Mouse (Mus musculus): ENCODE measurements around the gene Adgrg5. TPM values are rescaled to one million over a fixed set of nuclear protein-coding genes. Genes with fewer than 3 reads are reported as not detected.
A peak's percentile ranks its signal among the peaks of the same experiment; 100 is the strongest.

Gene Adgrg5
- polyA plus RNA-seq, 1 experiment from 2014 or later, result 0.07 TPM

DNA sequence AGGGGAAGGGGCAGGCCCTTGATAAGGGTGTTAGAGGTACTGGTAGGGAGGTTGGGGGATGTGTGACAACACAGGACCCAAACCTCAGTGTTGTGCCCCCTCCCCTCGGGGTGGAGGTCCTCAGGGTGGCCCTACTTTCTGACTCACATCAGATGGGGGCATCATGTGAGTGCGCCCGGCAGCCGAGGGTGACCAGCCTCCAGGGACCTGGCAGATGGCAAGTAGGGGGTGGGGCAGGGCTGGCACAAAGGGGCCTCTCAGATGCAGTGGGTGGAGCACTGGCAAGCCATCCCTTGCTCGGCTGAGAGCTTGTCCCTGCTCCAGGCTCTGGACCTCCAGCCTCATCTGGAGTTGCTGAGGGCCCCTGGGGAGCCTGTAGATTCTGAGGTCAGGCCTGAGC, 63.2 kb downstream of the Adgrg5 start:
- H3K4me2 ChIP-seq, result no peak overlapping the region

DNA sequence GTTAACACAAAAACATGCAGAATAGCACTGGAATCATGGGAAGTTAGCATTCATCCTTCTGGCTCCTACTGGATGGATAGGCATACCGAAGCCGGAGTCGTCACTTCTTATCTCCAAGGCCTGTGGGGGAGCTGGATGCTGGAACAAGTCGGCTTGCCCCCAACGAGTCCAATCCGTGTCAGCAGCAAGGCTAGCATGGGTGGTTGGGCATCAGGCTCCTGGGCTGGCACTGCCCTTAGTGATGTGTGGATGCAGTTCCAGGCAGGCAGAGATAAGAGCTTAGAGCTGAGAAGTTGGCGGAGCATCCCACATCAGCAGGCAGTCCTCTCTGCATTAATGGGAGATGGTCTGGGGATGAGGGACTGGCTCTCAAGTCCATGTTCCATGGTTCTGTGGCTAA, 64.1 kb downstream of the Adgrg5 start:
- Histone ChIP-seq H3K27me3 (no peaks in the 10 kb centered on the region), H3K4me1 (peaks cover 44% of the 10 kb centered on the region), H3K4me3 (no peak overlapping the region), H3K36me3 (no peaks in the 10 kb centered on the region), H3K27ac (no peak overlapping the region), H3K4me2 (no peak overlapping the region), H3K9me3 (no peaks in the 10 kb centered on the region), H3K9ac (no peak overlapping the region)
- 84% methylated on average over 7 of the region's 7 CpGs for WGBS
- ATAC-seq (ENCODE audit: insufficient number of reproducible peaks, insufficient read depth, low FRiP score, low TSS enrichment, low read depth), result no peak

More for the DNA sequence above, 63.2 kb downstream of the Adgrg5 start:
- Histone ChIP-seq H3K9me3 (no peaks in the 10 kb centered on the region), H3K9ac (no peak overlapping the region), H3K27ac (no peak overlapping the region), H3K4me1 (peaks cover 36% of the 10 kb centered on the region), H3K36me3 (no peaks in the 10 kb centered on the region), H3K4me3 (no peak overlapping the region), H3K27me3 (no peaks in the 10 kb centered on the region)
- WGBS, result 56% methylated on average over 5 of the region's 5 CpGs
- no peak for ATAC-seq (ENCODE audit: insufficient number of reproducible peaks, insufficient read depth, low FRiP score, low TSS enrichment, low read depth)

DNA sequence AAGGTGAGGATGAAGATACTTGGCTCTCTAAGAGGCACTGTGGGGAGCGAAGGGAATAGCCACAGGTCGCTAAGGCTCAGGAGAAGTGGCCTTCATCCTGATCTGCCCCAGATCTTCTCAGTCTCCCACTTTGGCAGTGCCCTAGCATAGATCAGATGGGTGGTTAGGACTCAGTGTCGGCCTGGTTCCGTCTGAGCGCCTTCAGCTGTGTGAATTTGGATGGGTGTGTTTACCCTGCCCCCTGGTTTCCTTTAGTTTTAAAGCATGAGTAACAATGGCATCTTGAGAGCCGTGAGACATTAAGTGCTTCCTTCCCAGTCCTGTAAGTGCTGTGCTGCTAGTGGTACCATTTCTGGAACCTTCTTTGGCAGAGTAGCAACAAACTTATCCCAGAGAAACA, 65.1 kb downstream of the Adgrg5 start:
- 84% methylated on average over 6 of the region's 6 CpGs for WGBS
- no peak for ATAC-seq (ENCODE audit: insufficient number of reproducible peaks, insufficient read depth, low FRiP score, low TSS enrichment, low read depth)
- Histone ChIP-seq H3K27ac (no peak overlapping the region), H3K9me3 (no peaks in the 10 kb centered on the region), H3K4me3 (no peak overlapping the region), H3K4me1 (peaks cover 45% of the 10 kb centered on the region), H3K36me3 (no peaks in the 10 kb centered on the region), H3K27me3 (no peaks in the 10 kb centered on the region), H3K4me2 (no peak overlapping the region), H3K9ac (no peak overlapping the region)

DNA sequence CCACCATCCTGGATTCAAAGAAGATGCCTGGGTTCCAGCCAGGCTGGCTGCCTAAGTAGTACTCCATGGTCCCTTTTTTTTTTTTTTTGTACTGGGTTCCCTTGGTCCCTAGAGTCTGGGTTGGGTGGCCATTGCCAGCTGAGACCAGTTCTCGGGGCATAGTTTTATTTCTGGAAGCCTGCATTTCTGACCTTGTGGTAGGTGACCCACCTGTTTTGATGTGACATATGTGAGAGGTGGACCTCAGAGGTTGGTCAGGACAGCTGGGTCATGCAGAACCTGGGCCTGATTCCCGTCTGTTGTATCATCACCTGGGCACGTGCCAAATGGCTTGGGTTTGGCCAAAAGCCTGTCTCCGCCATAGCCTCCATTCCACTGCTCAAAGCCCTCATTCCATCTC, 66.2 kb downstream of the Adgrg5 start:
- ATAC-seq (ENCODE audit: insufficient number of reproducible peaks, insufficient read depth, low FRiP score, low TSS enrichment, low read depth), result no peak
- H3K4me1 ChIP-seq, result peaks cover 46% of the 10 kb centered on the region
- WGBS, result 89% methylated on average over 4 of the region's 4 CpGs
- H3K9me3 ChIP-seq, result no peaks in the 10 kb centered on the region
- H3K9ac ChIP-seq, result no peak overlapping the region
- H3K4me2 ChIP-seq, result no peak overlapping the region
- H3K4me3 ChIP-seq, result no peak overlapping the region
- H3K27ac ChIP-seq, result no peak overlapping the region
- no peaks in the 10 kb centered on the region for H3K27me3 ChIP-seq
- no peaks in the 10 kb centered on the region for H3K36me3 ChIP-seq

DNA sequence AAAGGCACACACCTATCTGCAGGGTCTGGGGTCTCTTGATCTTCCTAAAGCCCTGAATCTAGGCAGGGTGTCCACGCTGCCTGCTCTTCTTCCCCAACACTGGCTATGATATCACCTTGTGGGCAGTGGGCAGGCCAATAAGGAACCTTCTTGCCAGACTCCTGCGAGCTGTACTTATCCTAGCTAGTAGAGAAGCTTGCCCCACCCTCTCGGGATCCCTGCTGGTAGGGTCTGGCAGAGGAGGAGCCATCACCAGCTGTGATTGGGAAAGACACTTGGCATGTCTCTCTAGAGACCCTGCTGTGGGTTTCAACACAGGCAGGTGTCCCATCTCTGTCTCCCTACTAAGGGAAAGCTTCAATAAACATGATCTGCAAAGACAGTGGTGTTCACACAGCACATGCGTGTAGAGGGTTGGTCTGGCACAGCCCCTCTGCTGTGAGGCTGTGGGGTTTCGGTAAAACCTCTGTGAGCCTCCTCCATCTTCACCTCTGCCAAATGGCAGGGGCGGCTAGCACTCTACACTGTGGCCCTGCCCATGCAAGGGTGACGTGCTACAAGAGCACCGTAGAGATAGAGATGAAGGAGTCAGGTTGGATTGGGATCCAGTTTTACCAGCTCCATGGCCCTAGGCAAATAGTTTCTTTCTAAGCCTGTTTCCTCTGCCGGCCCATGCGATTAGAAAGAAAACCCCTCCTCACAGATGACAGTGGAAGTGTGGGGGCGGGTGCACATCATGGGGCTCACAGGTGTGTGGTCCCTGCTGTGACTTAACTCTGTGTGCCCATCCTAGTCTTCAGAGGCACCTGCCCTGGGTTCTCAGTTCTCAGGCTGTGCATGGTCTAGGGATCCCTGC, 67.3 kb downstream of the Adgrg5 start:
- H3K9ac ChIP-seq, result no peak overlapping the region
- H3K9me3 ChIP-seq, result no peaks in the 10 kb centered on the region
- no peaks in the 10 kb centered on the region for H3K27me3 ChIP-seq
- H3K4me2 ChIP-seq, result 0 out of 2 replicates have a peak overlapping the region, but pooled peaks have one; percentile 20
- H3K36me3 ChIP-seq, result no peaks in the 10 kb centered on the region
- peaks cover 47% of the 10 kb centered on the region for H3K4me1 ChIP-seq
- WGBS, result 49% methylated on average over 11 of the region's 11 CpGs
- H3K27ac ChIP-seq, result peak overlapping the region; percentile 71
- no peak overlapping the region for H3K4me3 ChIP-seq
- 0 out of 2 replicates have a peak, but pooled peaks have one; percentile 39 for ATAC-seq (ENCODE audit: insufficient number of reproducible peaks, insufficient read depth, low FRiP score, low TSS enrichment, low read depth)

DNA sequence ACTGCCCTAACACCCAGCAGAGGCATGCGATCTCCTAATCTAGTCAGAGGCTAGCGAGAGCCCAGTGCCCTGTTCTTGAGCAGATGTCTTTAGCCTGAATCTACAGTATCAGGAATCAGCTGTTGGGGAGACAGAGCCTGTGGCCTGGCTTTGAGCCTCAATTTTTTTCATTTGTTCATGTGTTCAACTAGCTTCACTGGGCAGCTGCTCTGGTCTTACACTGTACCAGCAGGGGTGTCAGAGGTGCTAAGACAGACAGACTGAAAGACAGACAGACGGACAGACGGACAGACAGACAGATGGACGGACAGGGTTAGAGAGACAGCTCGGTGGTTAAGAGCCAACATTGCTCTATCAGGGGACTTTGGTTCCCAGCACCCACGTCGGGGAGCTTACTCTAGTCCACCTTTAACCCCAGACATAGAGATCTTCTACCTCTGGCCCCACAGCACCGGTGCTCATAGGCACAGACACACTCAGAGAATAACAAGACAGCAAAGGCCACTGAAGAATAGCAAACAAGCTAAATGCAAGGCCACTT, 68.0 kb downstream of the Adgrg5 start:
- Histone ChIP-seq H3K27me3 (no peaks in the 10 kb centered on the region), H3K9me3 (no peaks in the 10 kb centered on the region), H3K27ac (0 out of 2 replicates have a peak overlapping the region, but pooled peaks have one; percentile 60), H3K36me3 (no peaks in the 10 kb centered on the region), H3K4me2 (0 out of 2 replicates have a peak overlapping the region, but pooled peaks have one; percentile 20), H3K4me3 (no peak overlapping the region), H3K4me1 (peaks cover 46% of the 10 kb centered on the region), H3K9ac (no peak overlapping the region)
- ATAC-seq (ENCODE audit: insufficient number of reproducible peaks, insufficient read depth, low FRiP score, low TSS enrichment, low read depth), result no peak
- WGBS, result 76% methylated on average over 9 of the region's 9 CpGs

DNA sequence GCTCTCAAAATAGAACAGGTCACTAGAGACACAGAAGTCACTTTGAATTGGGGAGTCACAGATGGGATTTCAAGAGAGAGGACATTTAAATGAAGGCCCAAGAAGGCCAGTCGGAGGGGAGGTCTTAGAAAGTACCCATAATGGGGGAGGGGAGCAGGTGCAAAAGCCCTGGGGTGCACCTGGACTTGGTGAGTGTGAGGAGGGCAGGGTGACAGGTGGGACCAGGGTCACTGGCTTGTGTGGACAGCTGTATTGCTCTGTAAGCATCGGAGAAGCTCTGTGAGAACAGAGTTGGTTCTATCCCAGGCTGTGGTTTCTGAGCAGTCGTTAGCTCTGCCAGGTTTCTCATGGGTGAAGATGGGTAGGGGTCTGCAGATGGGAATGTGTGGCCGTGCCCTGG, 68.5 kb downstream of the Adgrg5 start:
- H3K9ac ChIP-seq, result no peak overlapping the region
- peak overlapping the region; percentile 60; the same call in 1 of the 2 replicates for H3K27ac ChIP-seq
- H3K27me3 ChIP-seq, result no peaks in the 10 kb centered on the region
- no peaks in the 10 kb centered on the region for H3K36me3 ChIP-seq
- H3K9me3 ChIP-seq, result no peaks in the 10 kb centered on the region
- H3K4me2 ChIP-seq, result no peak overlapping the region
- 76% methylated on average over 4 of the region's 4 CpGs for WGBS
- no peak for ATAC-seq (ENCODE audit: insufficient number of reproducible peaks, insufficient read depth, low FRiP score, low TSS enrichment, low read depth)
- H3K4me1 ChIP-seq, result peaks cover 43% of the 10 kb centered on the region
- no peak overlapping the region for H3K4me3 ChIP-seq

DNA sequence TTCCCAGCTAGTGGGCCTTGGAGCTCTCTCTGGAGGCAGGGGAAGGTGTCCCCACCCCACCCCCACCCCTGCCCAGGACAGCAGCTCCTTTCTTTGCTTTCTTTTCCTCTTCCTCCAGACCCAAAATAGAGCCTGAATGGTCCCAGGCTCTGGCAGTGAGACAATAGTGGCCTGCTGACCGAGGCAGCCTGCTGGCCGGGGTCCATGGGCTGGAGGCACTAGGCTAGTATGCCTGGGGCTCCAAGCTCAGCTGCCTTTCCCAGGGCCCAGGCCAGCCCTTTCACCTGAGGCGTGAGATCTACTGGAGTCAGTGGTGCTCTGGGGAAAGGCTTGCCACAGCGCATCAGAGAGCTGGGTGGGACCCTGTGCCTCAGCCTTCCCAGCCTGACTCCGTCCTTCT, 69.0 kb downstream of the Adgrg5 start:
- H3K4me1 ChIP-seq, result peaks cover 43% of the 10 kb centered on the region
- no peaks in the 10 kb centered on the region for H3K36me3 ChIP-seq
- H3K27ac ChIP-seq, result peak overlapping the region; percentile 60
- no peak overlapping the region for H3K4me3 ChIP-seq
- H3K9me3 ChIP-seq, result no peaks in the 10 kb centered on the region
- no peak overlapping the region for H3K9ac ChIP-seq
- no peak for ATAC-seq (ENCODE audit: insufficient number of reproducible peaks, insufficient read depth, low FRiP score, low TSS enrichment, low read depth)
- H3K4me2 ChIP-seq, result no peak overlapping the region
- 39% methylated on average over 5 of the region's 5 CpGs for WGBS
- no peaks in the 10 kb centered on the region for H3K27me3 ChIP-seq

Other genes starting within 250 kb of the Adgrg5 start
- 3.4 and 4.1 TPM in 2 replicates for gene Pllp, start 227.4 kb upstream of the Adgrg5 start, polyA plus RNA-seq (2015; fragmentation: Nextera tagmentation; extraction: Ambion mirVana)
- gene Ccl22, start 178.1 kb upstream of the Adgrg5 start, polyA plus RNA-seq (2015; fragmentation: Nextera tagmentation; extraction: Ambion mirVana), result not detected in 2 replicates
- 7.8 and 9.8 TPM in 2 replicates for gene Cx3cl1, start 151.7 kb upstream of the Adgrg5 start, polyA plus RNA-seq (2015; fragmentation: Nextera tagmentation; extraction: Ambion mirVana)
- gene Ccl17, start 113.2 kb upstream of the Adgrg5 start, polyA plus RNA-seq (2015; fragmentation: Nextera tagmentation; extraction: Ambion mirVana), result not detected in 2 replicates
- gene Coq9, start 85.4 kb upstream of the Adgrg5 start, polyA plus RNA-seq (2015; fragmentation: Nextera tagmentation; extraction: Ambion mirVana), result 61.8 and 65.9 TPM in 2 replicates
- 109 and 123 TPM in 2 replicates for gene Ciapin1, start 85.3 kb upstream of the Adgrg5 start, polyA plus RNA-seq (2015; fragmentation: Nextera tagmentation; extraction: Ambion mirVana)
- 152 and 159 TPM in 2 replicates for gene Polr2c, start 66.2 kb upstream of the Adgrg5 start, polyA plus RNA-seq (2015; fragmentation: Nextera tagmentation; extraction: Ambion mirVana)
- gene Dok4, start 47.4 kb upstream of the Adgrg5 start, polyA plus RNA-seq (2015; fragmentation: Nextera tagmentation; extraction: Ambion mirVana), result 23.2 and 23.7 TPM in 2 replicates
- 38.0 and 40.7 TPM in 2 replicates for gene Ccdc102a, start 5.6 kb upstream of the Adgrg5 start, polyA plus RNA-seq (2015; fragmentation: Nextera tagmentation; extraction: Ambion mirVana)
- 18.4 and 19.8 TPM in 2 replicates for gene Adgrg1, start 51.1 kb downstream of the Adgrg5 start, polyA plus RNA-seq (2015; fragmentation: Nextera tagmentation; extraction: Ambion mirVana)
- gene Adgrg3, start 94.0 kb downstream of the Adgrg5 start, polyA plus RNA-seq (2015; fragmentation: Nextera tagmentation; extraction: Ambion mirVana), result 2.1 and 2.8 TPM in 2 replicates
- gene Drc7, start 131.4 kb downstream of the Adgrg5 start, polyA plus RNA-seq (2015; fragmentation: Nextera tagmentation; extraction: Ambion mirVana), result 0.32 TPM in 1 of 2 replicates, not detected in the other
- gene Katnb1, start 157.5 kb downstream of the Adgrg5 start, polyA plus RNA-seq (2015; fragmentation: Nextera tagmentation; extraction: Ambion mirVana), result 24.7 and 27.5 TPM in 2 replicates

Measured in embryonic facial prominence, embryonic 13.5 days (tissue).